28 mouse cellular contexts compared by ENCODE assay signal in the genomic region with DNA sequence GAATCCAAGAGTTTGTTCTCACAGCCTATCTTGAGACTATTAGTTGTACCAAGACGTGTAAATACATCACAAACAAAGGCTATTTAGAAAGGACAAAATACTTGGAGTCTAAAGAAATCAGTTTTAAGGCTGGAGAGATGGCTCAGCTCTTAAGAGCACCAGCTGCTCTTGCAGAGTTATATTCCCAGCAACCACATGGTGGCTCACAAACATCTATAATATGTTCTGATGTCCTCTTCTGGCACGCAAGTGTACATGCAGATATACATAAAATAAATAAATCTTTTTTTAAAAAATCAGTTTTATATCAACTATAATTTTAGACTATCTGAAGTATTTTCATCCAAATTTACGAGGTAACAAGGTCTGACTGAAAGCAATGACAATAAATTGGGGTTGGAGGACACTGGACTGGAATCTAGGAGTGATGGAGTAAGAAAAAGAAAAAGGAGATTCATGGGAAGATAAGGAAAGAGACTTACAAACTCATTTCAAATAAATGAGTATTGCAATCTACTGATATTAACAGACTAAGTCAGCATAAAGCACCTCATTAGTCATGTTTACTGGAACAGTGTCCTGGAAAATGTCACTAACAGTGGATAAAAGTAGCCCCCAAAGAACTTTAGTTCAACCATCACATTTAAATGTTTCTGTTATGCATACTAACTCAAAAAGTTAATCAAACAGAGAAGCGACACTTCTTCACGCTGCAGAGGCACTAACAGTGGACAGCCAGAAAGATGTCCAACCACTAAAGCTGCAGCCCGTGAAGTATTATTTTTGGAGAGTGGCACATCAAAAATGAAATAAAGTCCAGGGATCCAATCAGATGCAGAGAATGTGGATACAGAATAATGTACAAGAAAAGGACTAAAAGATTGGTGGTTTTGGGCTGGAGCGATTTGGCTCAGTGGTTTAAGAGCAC. TPM values are rescaled to one million over a fixed set of nuclear protein-coding genes. Genes with fewer than 3 reads are reported as not detected.
DNase-seq lines count a peak whose midpoint lies in the region; ATAC-seq and TF ChIP-seq lines count a peak whose summit lies in the region.
"Had no signal": no experiment of that assay in that cellular context is flagged by ENCODE, and none has a peak within 500 bp of the region (broad histone marks: within the 10 kb centered on the region; RNA-seq: fewer than 3 reads in every experiment).

No protein-coding gene starts in this region.

- DNase-seq in lung, embryonic 14.5 days: peak; percentile 70
- DNase-seq in lung, postnatal 36 days: no peak
- peak; percentile 32 for DNase-seq in 3T3-L1 (ENCODE audit: low read depth, low spot score)
- peak; percentile 22 for DNase-seq in NIH3T3 (ENCODE audit: low read depth)
- DNase-seq in kidney, adult 11 months: no peak
- DNase-seq: adrenal gland, postnatal 25 days; cerebellum, adult 18-20 months; cerebellum, postnatal 10 days; gastrocnemius, postnatal 10 days; kidney, adult 18-20 months; layer of hippocampus, adult 9-11 months; lung, adult 18-20 months; right cerebral cortex, postnatal 4 days; thymus, adult 2 months; thymus, postnatal 36 days had no signal

- peak; percentile 45 for TF ChIP-seq CTCF in intestine, postnatal 0 days (IDR thresholded peaks at IDR 0.05; ENCODE audit: low read depth)
- peak; percentile 33 for TF ChIP-seq CTCF in lung, embryonic 14.5 days (IDR thresholded peaks at IDR 0.05; ENCODE audit: low read depth)

- H3K4me1 ChIP-seq in intestine, postnatal 0 days (replicated peaks; ENCODE audit: control insufficient read depth, insufficient read depth, low read length): no peaks in the 10 kb centered on the region
- no peaks in the 10 kb centered on the region for H3K4me1 ChIP-seq in intestine, embryonic 15.5 days (replicated peaks)
- no peaks in the 10 kb centered on the region for H3K4me1 ChIP-seq in lung, embryonic 14.5 days (ENCODE audit: insufficient read depth)
- H3K4me1 ChIP-seq: embryonic facial prominence, embryonic 13.5 days; heart, embryonic 10.5 days; heart, embryonic 15.5 days; limb, embryonic 13.5 days; midbrain, embryonic 10.5 days; neural tube, embryonic 12.5 days had no signal

- H3K4me2 ChIP-seq in intestine, postnatal 0 days (replicated peaks; ENCODE audit: low read depth): no peak overlapping the region
- no peak overlapping the region for H3K4me2 ChIP-seq in intestine, embryonic 15.5 days (replicated peaks)
- no peak overlapping the region for H3K4me2 ChIP-seq in lung, embryonic 14.5 days
- H3K4me2 ChIP-seq: embryonic facial prominence, embryonic 13.5 days; heart, embryonic 15.5 days; limb, embryonic 13.5 days; liver, embryonic 12.5 days; neural tube, embryonic 12.5 days had no signal

- no peak overlapping the region for H3K27ac ChIP-seq in intestine, postnatal 0 days (ENCODE audit: low read depth, low read length)
- H3K27ac ChIP-seq in intestine, embryonic 15.5 days: no peak overlapping the region
- no peak overlapping the region for H3K27ac ChIP-seq in lung, embryonic 14.5 days (ENCODE audit: low read depth)
- H3K27ac ChIP-seq: embryonic facial prominence, embryonic 13.5 days; heart, embryonic 10.5 days; heart, embryonic 15.5 days; limb, embryonic 13.5 days; liver, embryonic 12.5 days; midbrain, embryonic 10.5 days; neural tube, embryonic 12.5 days had no signal

- H3K36me3 ChIP-seq in intestine, postnatal 0 days (ENCODE audit: control insufficient read depth, insufficient read depth): peaks cover 12% of the 10 kb centered on the region; the same call in 1 of the 2 replicates
- H3K36me3 ChIP-seq in intestine, embryonic 15.5 days: no peaks in the 10 kb centered on the region
- H3K36me3 ChIP-seq in lung, embryonic 14.5 days (ENCODE audit: insufficient read depth): peaks cover 24% of the 10 kb centered on the region

- WGBS in intestine, postnatal 0 days: 75% methylated on average over 7 of the region's 7 CpGs
- WGBS in intestine, embryonic 15.5 days: 75% methylated on average over 7 of the region's 7 CpGs
- WGBS in lung, embryonic 14.5 days: 59% methylated on average over 7 of the region's 7 CpGs

- H3K9me3 ChIP-seq in intestine, postnatal 0 days (ENCODE audit: control insufficient read depth): no peaks in the 10 kb centered on the region
- H3K9me3 ChIP-seq in intestine, embryonic 15.5 days: no peaks in the 10 kb centered on the region
- H3K9me3 ChIP-seq in lung, embryonic 14.5 days (ENCODE audit: low read depth, low read length): no peaks in the 10 kb centered on the region
- H3K9me3 ChIP-seq: embryonic facial prominence, embryonic 13.5 days; heart, embryonic 10.5 days; heart, embryonic 15.5 days; limb, embryonic 13.5 days; liver, embryonic 12.5 days; midbrain, embryonic 10.5 days; neural tube, embryonic 12.5 days had no signal

- H3K9ac ChIP-seq in intestine, postnatal 0 days (ENCODE audit: low read depth, low read length): no peak overlapping the region
- H3K9ac ChIP-seq in intestine, embryonic 15.5 days: no peak overlapping the region
- no peak overlapping the region for H3K9ac ChIP-seq in lung, embryonic 14.5 days
- H3K9ac ChIP-seq: embryonic facial prominence, embryonic 13.5 days; heart, embryonic 15.5 days; limb, embryonic 13.5 days; liver, embryonic 12.5 days; neural tube, embryonic 12.5 days had no signal

- no peaks in the 10 kb centered on the region for H3K27me3 ChIP-seq in intestine, postnatal 0 days (replicated peaks; ENCODE audit: control insufficient read depth, insufficient read depth, low read length)
- no peaks in the 10 kb centered on the region for H3K27me3 ChIP-seq in intestine, embryonic 15.5 days (replicated peaks)
- H3K27me3 ChIP-seq in lung, embryonic 14.5 days (ENCODE audit: insufficient read depth, low read length): no peaks in the 10 kb centered on the region
- H3K27me3 ChIP-seq: CH12.LX; embryonic facial prominence, embryonic 13.5 days; heart, embryonic 15.5 days; limb, embryonic 13.5 days; liver, embryonic 12.5 days; neural tube, embryonic 12.5 days had no signal

- H3K4me3 ChIP-seq in intestine, postnatal 0 days (ENCODE audit: low read depth, low read length): no peak overlapping the region
- no peak overlapping the region for H3K4me3 ChIP-seq in intestine, embryonic 15.5 days (replicated peaks)
- H3K4me3 ChIP-seq in lung, embryonic 14.5 days (ENCODE audit: low read depth, low read length): no peak overlapping the region
- H3K4me3 ChIP-seq: embryonic facial prominence, embryonic 13.5 days; erythroblast, embryonic 14.5 days; heart, embryonic 10.5 days; heart, embryonic 15.5 days; limb, embryonic 13.5 days; liver, embryonic 12.5 days; midbrain, embryonic 10.5 days; myocyte; neural tube, embryonic 12.5 days had no signal

- no peak for ATAC-seq in intestine, postnatal 0 days
- no peak for ATAC-seq in intestine, embryonic 15.5 days
- peak; percentile 74 for ATAC-seq in lung, embryonic 14.5 days (ENCODE audit: insufficient read depth)
- ATAC-seq: liver, embryonic 12.5 days; midbrain, embryonic 16.5 days had no signal

RNA-seq across cellular contexts. Expression of a gene that starts 14.1 kb away (rescaled TPM):
- 208 and 217 TPM in 2 replicates for polyA plus RNA-seq in intestine, postnatal 0 days (2015; fragmentation: Nextera tagmentation; extraction: Ambion mirVana)
- 316 and 375 TPM in 2 replicates for polyA plus RNA-seq in intestine, embryonic 15.5 days (2015; fragmentation: Nextera tagmentation; extraction: Ambion mirVana)
- polyA plus RNA-seq in lung, embryonic 14.5 days (2014; fragmentation: Nextera tagmentation; extraction: Ambion mirVana): 412 and 431 TPM in 2 replicates

RNA-seq across cellular contexts. Expression of a gene that starts 28.3 kb away (rescaled TPM):
- polyA plus RNA-seq in intestine, postnatal 0 days (2015; fragmentation: Nextera tagmentation; extraction: Ambion mirVana): 82.2 and 89.0 TPM in 2 replicates
- 240 and 279 TPM in 2 replicates for polyA plus RNA-seq in intestine, embryonic 15.5 days (2015; fragmentation: Nextera tagmentation; extraction: Ambion mirVana)
- polyA plus RNA-seq in lung, embryonic 14.5 days (2014; fragmentation: Nextera tagmentation; extraction: Ambion mirVana): 272 and 284 TPM in 2 replicates

Comparison
In these comparisons a context has a peak if more than half of its experiments do, and no peak if none do; other contexts are left out.
1. DNase-seq: peak in lung, embryonic 14.5 days (single experiment), 3T3-L1 (single experiment) and NIH3T3 (single experiment); none in lung, postnatal 36 days (single experiment) and kidney, adult 11 months (single experiment).